Mouse (Mus musculus) G1E (cell line): ENCODE data around the gene Fen1. TPM values are rescaled to one million over a fixed set of nuclear protein-coding genes. Genes with fewer than 3 reads are reported as not detected.

ENCODE experiments used
- ATAC-seq: 2 replicates; pipeline ENCODE4 v1.8.0; 2016; ENCODE audit warnings: mild to moderate bottlenecking; ENCODE audit not compliant: insufficient number of reproducible peaks, poor library complexity, low FRiP score, severe bottlenecking; ENCODE audit errors: extremely low read depth
- DNase-seq: peaks from one replicate; pipeline ENCODE4 v3.0.0; 2012; ENCODE audit warnings: low spot score
- H3K27me3 ChIP-seq: 2 replicates; pipeline ENCODE4 v1.6.1; 2012; ENCODE audit warnings: mild to moderate bottlenecking, low read length, inconsistent platforms; ENCODE audit not compliant: insufficient read depth
- H3K36me3 ChIP-seq: replicated peaks from 2 replicates; pipeline ENCODE3; 2012; ENCODE audit warnings: mild to moderate bottlenecking, inconsistent platforms
- H3K4me1 ChIP-seq: 2 replicates; pipeline ENCODE4 v1.6.1; 2012; ENCODE audit warnings: low read depth, low read length, inconsistent platforms, mixed read lengths; ENCODE audit not compliant: insufficient read depth
- H3K4me3 ChIP-seq: 2 replicates; pipeline ENCODE4 v1.5.1; 2012; ENCODE audit warnings: low read depth, mild to moderate bottlenecking, inconsistent platforms, low read length, moderate library complexity, mixed read lengths
- H3K9me3 ChIP-seq: replicated peaks from 2 replicates; pipeline ENCODE4 v1.6.1; 2012; ENCODE audit warnings: inconsistent platforms
- CTCF ChIP-seq: IDR thresholded peaks from 2 replicates; pipeline ENCODE4 v1.5.1; 2012; ENCODE audit warnings: low read depth, low read length, inconsistent platforms, mixed read lengths
- GATA1 ChIP-seq: IDR thresholded peaks from 2 replicates; pipeline ENCODE4 v1.6.1; 2012; ENCODE audit warnings: borderline replicate concordance, low read length, inconsistent platforms, mixed read lengths
- GATA2 ChIP-seq: IDR thresholded peaks from 2 replicates; pipeline ENCODE4 v1.6.1; 2012; ENCODE audit warnings: low read depth, low read length, inconsistent platforms, borderline replicate concordance
- POLR2AphosphoS5 ChIP-seq: IDR thresholded peaks from 2 replicates; pipeline ENCODE4 v1.6.1; 2012; ENCODE audit warnings: low read depth, low read length, inconsistent platforms; ENCODE audit not compliant: insufficient replicate concordance
- TAL1 ChIP-seq: conservative IDR thresholded peaks from 2 replicates; pipeline ENCODE4 v1.6.1; 2012; ENCODE audit warnings: low read depth, low read length, inconsistent platforms, mixed read lengths
- polyA plus RNA-seq: library from polyadenylated mRNA; stranded (reverse); fragments of >175 nt; gene quantifications from 2 replicates; pipeline ENCODE4 v1.2.3, GENCODE M21; 2012
- total RNA-seq, 2 experiments: library from RNA; stranded (forward) in 1 of 2; stranded (reverse) in 1 of 2; fragments of 200-1000 nt in 1 of 2; fragments of >200 nt in 1 of 2; fragmentation: Nextera tagmentation in 1 of 2; gene quantifications; 2 replicates each; pipeline ENCODE4 v1.2.3; 2014 to 2017

The Fen1 gene
- total and polyA plus RNA-seq, 3 experiments, result 23.1 to 167 (median 86.3) TPM

- Histone ChIP-seq H3K9me3 (peaks cover 3% of the 10 kb centered on the region; the same call in 1 of the 2 replicates), H3K4me1 (0 out of 2 replicates have a peak, but pooled peaks cover 6% of the 10 kb centered on the region), H3K4me3 (no peak overlapping the region), H3K36me3 (no peaks in the 10 kb centered on the region), H3K27me3 (peaks cover 54% of the 10 kb centered on the region)
- TF ChIP-seq GATA1, result no peak
- no peak for TF ChIP-seq TAL1
- TF ChIP-seq CTCF, result no peak
- no peak for TF ChIP-seq POLR2AphosphoS5
- no peak for TF ChIP-seq GATA2
- DNase-seq, result no peak
- no peak for ATAC-seq
Observed at GRCm38 (mm10) chr19:10239975-10240653, 36.1 kb upstream of the Fen1 start.

- TF ChIP-seq GATA1, result no peak
- no peak for ATAC-seq
- Histone ChIP-seq H3K27me3 (peaks cover 56% of the 10 kb centered on the region), H3K36me3 (no peaks in the 10 kb centered on the region), H3K4me1 (0 out of 2 replicates have a peak, but pooled peaks cover 6% of the 10 kb centered on the region), H3K4me3 (no peak overlapping the region), H3K9me3 (peaks cover 3% of the 10 kb centered on the region; the same call in 1 of the 2 replicates)
- no peak for DNase-seq
Observed at GRCm38 (mm10) chr19:10239419-10239818, 35.5 kb upstream of the Fen1 start.

- ATAC-seq (no peak), DNase-seq (no peak)
- Histone ChIP-seq H3K9me3 (peaks cover 3% of the 10 kb centered on the region; the same call in 1 of the 2 replicates), H3K4me1 (0 out of 2 replicates have a peak, but pooled peaks cover 6% of the 10 kb centered on the region), H3K36me3 (no peaks in the 10 kb centered on the region), H3K27me3 (peaks cover 58% of the 10 kb centered on the region), H3K4me3 (no peak overlapping the region)
- TF ChIP-seq POLR2AphosphoS5, result no peak
- TF ChIP-seq TAL1, result no peak
- no peak for TF ChIP-seq GATA2
- no peak for TF ChIP-seq GATA1
- TF ChIP-seq CTCF, result no peak
Observed at GRCm38 (mm10) chr19:10238477-10238876, 34.5 kb upstream of the Fen1 start.

- peaks cover 3% of the 10 kb centered on the region; the same call in 1 of the 2 replicates for H3K9me3 ChIP-seq
- H3K27me3 ChIP-seq, result peaks cover 68% of the 10 kb centered on the region
- H3K4me3 ChIP-seq, result no peak overlapping the region
- DNase-seq (no peak), ATAC-seq (no peak)
- no peak for TF ChIP-seq GATA1
- TF ChIP-seq CTCF, result no peak
- no peak for TF ChIP-seq POLR2AphosphoS5
- TF ChIP-seq TAL1, result no peak
- no peak for TF ChIP-seq GATA2
- no peaks in the 10 kb centered on the region for H3K36me3 ChIP-seq
- 0 out of 2 replicates have a peak, but pooled peaks cover 6% of the 10 kb centered on the region for H3K4me1 ChIP-seq
Observed at GRCm38 (mm10) chr19:10235784-10236565, 32.0 kb upstream of the Fen1 start.

- no peak for ATAC-seq
- peaks cover 82% of the 10 kb centered on the region for H3K27me3 ChIP-seq
- no peak overlapping the region for H3K4me3 ChIP-seq
- DNase-seq, result no peak
- TF ChIP-seq TAL1, result no peak
- no peak for TF ChIP-seq GATA1
- no peak for TF ChIP-seq POLR2AphosphoS5
- no peaks in the 10 kb centered on the region for H3K4me1 ChIP-seq
- no peaks in the 10 kb centered on the region for H3K9me3 ChIP-seq
- H3K36me3 ChIP-seq, result no peaks in the 10 kb centered on the region
Observed at GRCm38 (mm10) chr19:10232327-10233017, 28.5 kb upstream of the Fen1 start.

- Histone ChIP-seq H3K4me1 (no peaks in the 10 kb centered on the region), H3K9me3 (no peaks in the 10 kb centered on the region), H3K4me3 (no peak overlapping the region), H3K36me3 (no peaks in the 10 kb centered on the region), H3K27me3 (peaks cover 87% of the 10 kb centered on the region)
- ATAC-seq, result no peak
- no peak for DNase-seq
- TF ChIP-seq GATA1 (no peak), TAL1 (no peak), CTCF (no peak), POLR2AphosphoS5 (no peak), GATA2 (no peak)
Observed at GRCm38 (mm10) chr19:10231871-10232270, 27.9 kb upstream of the Fen1 start.
